Mouse (Mus musculus) ES-CJ7 (cell line): ENCODE results near the gene Rreb1.

Experiments used
- DNase-seq: peaks from one replicate; pipeline ENCODE4 v3.0.0; 2011; ENCODE audit warnings: low read depth, low spot score

The Rreb1 gene

DNA sequence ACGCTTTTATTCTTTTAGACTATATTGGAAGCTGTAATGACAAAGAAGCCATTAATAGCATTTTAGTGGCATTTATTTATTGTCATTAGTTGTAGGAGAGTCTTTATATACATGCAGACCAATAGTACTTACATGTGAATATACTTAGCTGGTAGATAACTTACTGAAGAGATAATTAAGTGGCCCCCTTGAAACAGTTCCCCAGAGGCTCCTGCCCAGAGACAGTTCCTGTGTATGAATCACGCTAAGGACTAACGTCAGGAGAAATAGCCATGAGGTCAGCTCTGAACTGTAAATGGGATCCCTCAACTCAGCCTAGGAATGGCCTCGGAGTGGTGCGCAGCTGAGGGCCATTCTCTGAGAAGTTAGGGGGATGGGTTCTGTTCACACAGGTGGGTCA lies 73.4 kb downstream of the Rreb1 start:
- no peak for DNase-seq

DNA sequence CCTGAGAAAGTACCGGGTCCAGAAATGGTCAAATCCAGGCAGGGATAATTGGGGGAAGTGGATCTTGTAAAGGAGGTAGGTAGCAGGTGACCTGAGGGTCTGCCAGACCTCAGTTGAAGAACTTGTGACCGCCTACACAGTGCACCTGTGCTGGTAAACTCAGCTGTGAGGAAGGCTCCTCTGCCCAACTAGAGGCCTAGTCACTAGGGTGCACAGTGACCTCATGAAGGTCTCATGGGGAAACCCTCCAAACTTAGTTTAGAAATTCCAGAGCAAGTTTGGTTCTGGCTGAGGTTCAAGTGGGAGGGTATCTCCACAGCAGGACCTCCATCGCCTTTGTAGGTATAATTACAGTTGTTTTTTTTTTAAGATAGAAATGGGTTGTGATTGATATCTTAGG lies 74.7 kb downstream of the Rreb1 start:
- DNase-seq = no peak

- DNase-seq = peak; percentile 46
Observed at GRCm38 (mm10) chr13:37853441-37853840, 75.2 kb downstream of the Rreb1 start.

GRCm38 (mm10) chr13:37854031-37854431 lies 75.8 kb downstream of the Rreb1 start:
- DNase-seq = peak; percentile 93

DNA sequence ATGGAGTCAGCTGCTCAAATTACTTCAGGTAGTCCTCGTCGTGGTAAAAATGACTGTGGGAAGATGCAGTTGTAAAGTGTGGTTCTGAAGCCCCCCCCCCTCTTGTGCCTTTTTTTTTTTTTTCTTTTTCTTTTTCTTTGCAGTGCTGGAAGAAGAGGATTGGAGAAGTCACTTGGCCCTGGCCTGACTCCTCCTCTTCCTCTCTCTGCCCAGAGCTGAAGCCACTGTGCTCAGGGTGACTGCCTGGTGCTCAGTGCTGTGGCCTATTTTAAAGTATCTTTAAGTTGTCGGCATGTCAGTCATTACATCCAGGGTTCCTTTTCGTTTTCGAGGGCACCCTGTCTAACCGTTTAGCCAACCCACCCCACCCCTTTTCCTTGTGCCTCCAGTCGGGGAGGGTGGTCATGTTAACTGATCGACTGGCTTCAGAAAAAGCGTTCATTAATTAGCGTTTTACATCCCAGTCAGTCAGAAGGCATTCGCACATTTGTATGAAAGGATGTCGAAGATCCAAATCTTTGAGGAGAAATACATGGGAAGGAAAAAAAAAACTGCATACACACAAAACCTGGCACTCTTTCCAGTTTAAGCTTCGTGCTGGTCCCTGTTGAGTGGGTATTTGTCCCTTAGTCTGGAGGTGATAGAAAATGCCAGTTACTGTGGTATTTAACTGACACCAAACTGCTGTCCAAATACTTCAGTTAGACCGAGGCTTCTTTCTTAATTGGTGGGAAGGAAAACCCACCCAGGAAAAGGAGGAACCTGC lies 76.4 kb downstream of the Rreb1 start:
- peak; percentile 58 for DNase-seq

DNA sequence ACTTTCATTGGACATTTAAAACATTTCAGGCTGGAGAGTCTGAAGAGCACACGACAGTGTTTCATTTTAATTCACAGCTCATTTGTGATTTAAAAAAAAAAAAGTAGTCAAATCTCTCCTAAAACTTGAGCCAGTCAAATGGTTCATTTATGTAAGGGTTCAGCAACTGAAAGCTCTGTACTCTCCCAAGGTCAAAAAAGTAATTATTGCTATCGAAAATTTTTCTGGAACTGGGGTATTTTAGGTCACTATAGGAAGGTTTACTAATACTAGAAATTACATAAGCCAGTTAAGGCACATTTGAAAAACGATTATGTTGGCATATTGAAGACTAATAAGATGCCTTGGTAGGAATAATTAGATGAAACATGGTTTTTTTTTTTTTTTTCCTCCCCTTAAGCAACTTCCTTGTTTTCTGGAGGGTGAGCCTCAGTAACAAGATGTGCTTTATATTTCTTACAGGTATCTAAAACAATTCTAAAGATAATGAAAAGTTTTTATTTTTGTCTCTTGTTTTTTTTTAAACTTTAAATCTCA lies 77.1 kb downstream of the Rreb1 start:
- no peak for DNase-seq

GRCm38 (mm10) chr13:37855765-37856164 lies 77.6 kb downstream of the Rreb1 start:
- DNase-seq = no peak

- no peak for DNase-seq
Observed at GRCm38 (mm10) chr13:37856537-37856936, 78.3 kb downstream of the Rreb1 start.

- DNase-seq = peak; percentile 89
Observed at GRCm38 (mm10) chr13:37857284-37858065, 79.3 kb downstream of the Rreb1 start.

DNA sequence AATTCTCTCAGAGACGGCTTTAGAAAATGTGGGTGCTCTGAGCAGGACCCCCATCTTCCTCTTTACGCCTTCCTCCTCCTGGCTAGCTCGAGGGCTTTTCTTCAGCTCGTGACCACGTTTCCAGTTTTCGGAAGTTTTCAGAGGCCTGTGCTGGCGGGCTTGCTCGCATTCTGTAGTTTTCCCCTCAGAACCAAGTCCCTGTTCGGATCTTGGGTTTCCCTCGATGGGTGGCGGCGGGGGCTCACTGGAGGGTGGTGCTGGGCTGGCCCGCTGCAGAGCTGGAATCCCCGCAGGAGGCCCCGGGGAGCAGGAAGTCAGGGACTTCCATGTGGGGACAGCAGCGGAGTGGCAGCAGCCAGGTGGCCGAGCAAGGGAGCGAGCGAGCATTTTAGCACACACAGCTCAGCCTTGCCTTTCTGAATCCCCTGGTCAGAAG lies 79.9 kb downstream of the Rreb1 start:
- no peak for DNase-seq

DNA sequence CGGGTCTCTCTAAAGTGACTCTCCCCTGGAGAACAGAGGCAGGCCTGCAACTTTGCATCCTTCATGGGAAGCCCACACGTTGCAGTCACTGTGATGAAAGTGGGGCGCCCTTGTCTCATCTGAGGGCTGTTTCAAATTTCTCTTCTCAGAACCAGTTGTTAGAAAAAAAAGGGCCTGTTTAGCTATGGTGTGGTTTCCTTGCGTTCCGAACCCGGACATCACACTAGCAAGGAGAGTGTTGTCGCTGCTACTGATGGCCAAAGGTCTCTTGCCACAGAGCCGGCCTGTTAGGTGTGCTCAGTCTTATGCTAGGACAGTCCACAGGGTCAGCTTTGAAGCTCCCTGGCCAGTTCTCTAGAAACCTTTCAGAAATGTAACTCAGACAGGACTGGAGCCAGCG lies 80.3 kb downstream of the Rreb1 start:
- no peak for DNase-seq

DNA sequence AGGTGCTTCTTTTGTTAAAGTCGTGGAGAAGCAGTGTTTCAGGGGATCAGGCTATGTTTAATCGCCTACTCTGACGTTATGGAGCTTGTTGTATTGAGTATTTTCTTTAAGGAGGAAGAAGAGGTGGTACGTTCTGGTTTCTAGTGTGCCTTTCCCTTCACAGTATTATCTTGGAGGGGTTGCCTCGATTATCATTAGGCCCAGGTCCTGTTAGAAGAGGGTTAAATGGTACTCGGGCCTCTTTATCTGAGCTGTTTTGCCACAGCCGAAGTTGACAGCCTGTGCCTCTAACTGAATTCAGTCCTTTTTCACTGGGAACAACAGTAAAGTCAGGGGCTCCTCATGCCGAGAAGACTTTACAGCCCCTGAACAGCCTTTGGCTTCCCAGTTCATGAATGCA lies 81.6 kb downstream of the Rreb1 start:
- DNase-seq = no peak

DNA sequence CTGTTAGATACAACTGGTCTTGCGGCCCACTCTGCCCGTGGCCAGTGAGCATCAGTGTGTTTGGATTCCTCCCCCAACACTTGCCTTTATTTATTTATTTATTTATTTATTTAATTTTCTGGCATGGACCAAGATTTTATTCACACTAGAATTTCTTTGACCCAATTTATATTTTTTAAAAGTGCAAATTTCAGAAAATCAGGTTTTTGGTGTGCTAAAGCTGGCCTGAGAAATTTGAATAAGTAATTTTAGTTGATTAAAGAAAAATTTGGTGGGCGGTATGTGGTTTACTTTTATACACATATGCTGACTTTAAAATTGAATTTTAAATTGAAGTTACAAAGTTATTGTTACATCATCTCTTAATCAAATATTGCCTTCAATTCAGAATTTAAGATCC lies 82.0 kb downstream of the Rreb1 start:
- no peak for DNase-seq

DNA sequence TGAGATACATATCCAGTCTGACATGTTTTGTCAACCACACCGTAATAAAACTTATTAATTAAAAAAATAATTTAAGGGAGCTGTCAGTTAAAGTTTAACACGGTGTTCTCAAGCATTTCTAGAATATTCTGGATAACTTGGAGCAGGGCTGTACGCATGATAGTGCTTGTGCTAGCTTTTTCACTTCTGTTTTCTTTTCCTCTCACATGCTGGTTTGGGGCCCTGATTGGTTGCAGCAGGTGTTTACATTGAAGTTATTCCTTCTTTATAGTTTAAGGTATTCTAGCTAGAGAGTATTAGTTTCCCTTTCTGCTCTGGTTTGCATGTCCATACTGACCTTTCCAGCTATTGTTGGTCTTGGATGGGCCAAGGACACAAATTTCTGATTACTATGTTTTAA lies 82.6 kb downstream of the Rreb1 start:
- DNase-seq = no peak

DNA sequence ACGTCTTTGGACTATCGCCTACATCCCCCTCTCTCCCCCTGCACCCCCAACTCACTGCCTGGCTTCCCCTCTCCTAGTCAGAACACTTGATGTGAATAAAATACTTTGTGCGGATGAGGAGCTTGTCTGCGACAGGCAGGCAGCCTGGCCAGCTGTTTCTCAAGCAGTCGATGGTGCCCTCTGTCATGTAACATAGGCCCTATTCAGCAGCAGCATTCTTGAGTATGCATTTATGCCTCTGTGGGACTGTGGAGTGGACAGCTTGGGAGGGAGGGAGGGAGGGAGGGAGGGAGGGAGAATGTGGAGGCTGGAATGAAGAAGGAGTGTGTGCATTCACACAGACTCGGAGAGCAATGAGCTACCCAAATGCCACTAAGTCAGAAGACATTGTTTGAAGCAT lies 84.3 kb downstream of the Rreb1 start:
- DNase-seq = no peak

GRCm38 (mm10) chr13:37863643-37864042 lies 85.4 kb downstream of the Rreb1 start:
- DNase-seq = no peak

DNA sequence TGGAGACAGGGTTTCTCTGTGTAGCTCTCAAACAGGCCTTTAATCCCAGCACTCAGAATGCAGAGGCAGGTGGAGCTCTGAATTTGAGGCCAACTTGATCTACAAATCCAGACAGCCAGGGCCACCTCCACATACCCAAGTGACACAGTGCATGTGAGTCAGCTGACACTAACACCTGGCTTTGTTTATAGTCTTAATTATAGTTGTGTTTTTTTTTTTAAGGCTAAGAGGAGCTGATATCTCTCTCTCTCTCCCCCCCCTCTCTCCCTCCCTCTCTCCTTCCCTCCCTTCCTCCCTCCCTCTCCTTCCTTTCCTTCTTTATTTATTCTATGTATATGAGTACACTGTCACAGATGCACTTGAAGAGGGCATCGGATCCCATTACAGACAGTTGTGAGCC lies 86.5 kb downstream of the Rreb1 start:
- DNase-seq = no peak

- DNase-seq = no peak
Observed at GRCm38 (mm10) chr13:37866296-37866695, 88.1 kb downstream of the Rreb1 start.

DNA sequence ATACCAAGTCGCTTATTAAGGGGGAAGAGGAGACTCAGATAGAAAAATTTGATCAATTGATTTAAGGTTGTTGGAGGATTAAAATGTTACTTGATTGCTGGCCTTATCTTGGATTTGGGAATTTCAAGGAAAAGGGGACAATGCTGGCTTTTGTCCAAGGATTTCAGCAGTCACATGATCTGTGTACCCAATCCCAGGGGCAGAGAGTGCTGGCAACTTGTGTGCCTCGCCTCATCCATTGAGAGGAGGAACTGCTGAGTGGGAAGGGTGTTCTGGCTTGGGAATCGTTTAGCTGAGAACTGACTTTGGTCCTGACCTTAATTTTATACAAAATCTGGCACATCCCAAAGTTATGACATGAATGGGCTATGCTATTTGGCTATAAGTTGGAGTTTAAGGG lies 88.6 kb downstream of the Rreb1 start:
- no peak for DNase-seq

- DNase-seq = no peak
Observed at GRCm38 (mm10) chr13:37870118-37870908, 92.1 kb downstream of the Rreb1 start.

- no peak for DNase-seq
Observed at GRCm38 (mm10) chr13:37872142-37872835, 94.1 kb downstream of the Rreb1 start.
